Mouse (Mus musculus): ENCODE data around the gene Rassf4. TPM values are rescaled to one million over a fixed set of nuclear protein-coding genes. Genes with fewer than 3 reads are reported as not detected.
"Not testable (repeated sequence)": the region's sequence is repeated elsewhere in the genome, so short reads cannot be mapped to it uniquely, and the experiment has no call there.

Rassf4 gene
- total RNA-seq, 2 experiments from 2014 or later = 3.3 to 3.9 TPM

DNA sequence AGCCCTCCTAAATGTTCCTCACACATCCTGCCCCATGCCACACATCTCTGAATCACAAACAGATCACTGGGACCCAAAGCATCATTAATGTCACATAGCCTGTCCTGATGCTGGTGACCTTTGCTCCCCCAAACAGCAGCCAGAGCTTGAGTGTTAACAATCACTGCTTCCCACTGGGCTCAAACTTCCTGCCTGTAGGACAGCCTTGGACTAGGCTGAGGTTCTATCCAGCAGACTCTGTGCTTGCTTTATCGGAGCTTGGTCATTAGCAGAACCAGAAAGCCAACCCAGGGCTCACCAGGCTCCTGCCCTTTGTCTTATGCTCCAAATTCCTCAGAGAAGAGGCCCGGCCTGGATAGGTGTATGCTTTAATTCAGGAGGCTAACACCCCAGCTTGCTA is 34.9 kb downstream of the Rassf4 start:
- no peak for DNase-seq (ENCODE audit: low spot score in 2 of 2)

DNA sequence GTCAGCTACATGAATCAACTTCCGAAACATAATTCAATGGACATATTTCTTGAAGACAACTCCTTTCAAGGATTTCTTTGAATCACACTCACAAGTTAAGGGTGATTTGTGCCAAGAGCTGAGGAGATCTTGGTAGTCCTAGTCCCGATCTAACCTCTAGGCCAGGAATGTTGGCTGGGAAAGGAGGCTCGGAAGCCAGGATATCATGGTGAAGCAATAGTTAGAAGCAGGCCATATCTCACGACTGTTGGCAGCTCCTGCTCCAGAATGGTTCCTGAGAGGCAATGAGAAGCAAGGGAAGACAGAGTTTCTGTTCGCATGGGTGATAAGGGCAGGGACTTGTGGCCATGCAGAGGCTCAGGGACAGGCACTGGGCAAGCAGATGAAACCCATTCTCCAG is 36.3 kb downstream of the Rassf4 start:
- DNase-seq (ENCODE audit: low spot score in 2 of 2) = no peak

DNA sequence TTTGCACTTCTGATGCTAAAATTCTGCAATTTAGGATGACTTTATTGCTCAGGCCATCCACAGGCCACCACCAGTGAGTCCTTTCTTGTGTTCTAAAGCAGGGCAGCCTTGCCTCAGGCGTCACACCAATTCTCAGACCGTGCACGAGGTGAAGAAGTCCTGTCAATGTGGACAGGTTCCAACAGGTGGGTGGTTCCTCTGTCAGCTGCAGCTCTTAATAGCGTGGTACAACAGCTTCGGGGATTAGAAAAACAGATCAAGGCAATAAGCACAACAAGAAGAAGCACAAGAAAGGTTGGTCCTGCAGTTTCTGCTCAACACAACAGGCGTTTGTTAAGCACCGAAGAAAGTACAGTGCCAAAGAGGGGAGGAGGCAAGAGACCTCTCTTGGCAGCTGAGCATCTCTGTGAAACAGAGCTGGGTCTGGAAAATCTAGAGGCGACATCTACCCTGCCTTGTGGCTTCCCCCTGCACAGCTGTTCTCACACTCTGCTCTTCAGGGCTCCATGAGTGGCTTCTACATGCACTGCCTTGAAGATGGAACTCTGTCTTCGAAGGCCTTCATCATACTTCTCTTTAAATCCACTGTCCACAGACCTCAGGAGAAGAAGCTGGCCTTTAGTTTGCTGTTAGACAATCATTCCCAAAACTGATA is 37.0 kb downstream of the Rassf4 start:
- DNase-seq (ENCODE audit: low spot score in 2 of 2) = no peak

DNA sequence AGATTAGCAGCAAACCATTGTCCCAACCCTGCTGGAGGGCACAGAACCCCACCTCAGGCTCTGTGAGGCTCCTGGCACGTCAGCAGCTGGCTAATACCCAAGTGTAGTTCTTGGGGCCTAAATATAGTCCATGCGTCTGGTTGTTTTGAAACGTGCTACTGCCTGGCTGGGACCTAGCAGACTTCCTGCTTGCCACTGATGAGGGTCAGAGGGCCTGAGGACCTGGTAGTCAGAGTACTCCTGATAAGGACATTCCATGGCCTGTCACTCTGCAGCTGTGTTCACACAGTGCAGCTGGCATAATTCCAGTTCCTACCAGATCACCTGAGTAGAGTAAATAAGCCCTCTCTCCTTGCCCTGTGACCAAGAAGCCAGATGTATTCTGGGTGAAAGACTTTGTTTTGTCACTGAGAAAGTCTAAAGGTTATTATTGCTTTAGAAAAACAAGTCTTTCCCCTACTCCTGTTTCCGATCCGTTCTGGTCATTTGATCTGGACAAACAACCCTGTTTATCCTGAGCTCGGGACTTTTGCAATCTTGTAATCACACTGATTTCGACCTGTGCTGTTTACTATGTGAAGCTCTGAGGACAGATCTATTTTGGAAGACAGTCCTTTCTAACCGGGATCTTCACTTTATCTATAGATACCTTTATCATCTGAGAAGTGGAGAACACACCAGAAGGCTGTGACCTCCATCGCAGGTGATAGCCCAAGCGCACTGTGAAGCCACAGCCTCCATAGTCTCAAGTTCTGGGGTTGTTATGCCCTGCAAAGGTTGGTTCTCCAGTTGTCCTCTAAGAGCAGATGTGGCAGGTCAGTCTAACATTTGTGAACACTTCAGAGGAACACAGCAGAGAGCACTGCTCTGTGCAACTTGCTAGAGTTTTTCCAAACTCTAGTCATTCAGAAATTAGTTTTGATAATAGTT is 38.2 kb downstream of the Rassf4 start:
- DNase-seq (ENCODE audit: low spot score in 2 of 2) = no peak

DNA sequence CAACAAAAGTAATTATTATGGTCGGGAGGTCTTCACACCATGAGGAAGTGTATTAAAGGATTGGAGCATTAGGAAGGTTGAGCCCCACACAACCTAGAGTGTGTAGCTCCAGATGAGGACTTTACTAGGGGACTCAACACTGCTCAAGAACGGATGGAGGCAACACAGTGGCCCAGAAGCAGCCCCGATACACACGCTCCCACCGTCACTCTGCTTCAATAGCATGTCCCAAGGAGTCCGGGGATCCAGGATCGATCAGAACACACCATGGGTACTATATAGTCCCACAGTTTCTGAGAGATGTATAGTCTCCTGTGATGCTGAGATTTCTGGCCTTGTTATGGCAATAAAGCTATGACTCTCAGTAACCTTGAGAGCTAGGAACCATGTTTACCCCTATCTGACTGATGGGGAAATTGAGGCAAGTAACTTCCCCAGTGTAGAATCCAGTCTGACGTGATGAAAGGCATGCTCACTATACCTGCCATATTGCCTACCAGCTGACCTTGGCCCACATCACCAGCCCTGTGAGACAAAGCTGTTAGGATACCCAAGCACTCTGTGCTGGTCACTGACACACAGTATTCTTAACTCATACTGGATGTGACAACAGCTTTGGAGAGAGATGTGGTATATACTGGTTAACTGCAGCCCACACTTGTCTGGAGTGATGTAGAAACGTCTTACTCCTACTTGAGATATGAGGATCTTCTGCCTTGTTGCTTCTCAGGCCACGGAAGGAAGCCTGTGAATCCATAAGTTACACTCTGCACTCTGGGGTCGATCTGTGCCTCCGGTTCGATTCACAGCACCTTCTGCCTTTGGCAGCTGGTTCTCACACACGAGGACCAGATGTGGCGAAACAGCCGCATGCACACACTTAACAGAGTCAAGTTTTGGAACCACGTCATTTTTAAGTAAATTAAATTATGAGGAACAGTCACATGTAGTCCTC is 39.7 kb downstream of the Rassf4 start:
- DNase-seq (ENCODE audit: low spot score in 2 of 2) = no peak

DNA sequence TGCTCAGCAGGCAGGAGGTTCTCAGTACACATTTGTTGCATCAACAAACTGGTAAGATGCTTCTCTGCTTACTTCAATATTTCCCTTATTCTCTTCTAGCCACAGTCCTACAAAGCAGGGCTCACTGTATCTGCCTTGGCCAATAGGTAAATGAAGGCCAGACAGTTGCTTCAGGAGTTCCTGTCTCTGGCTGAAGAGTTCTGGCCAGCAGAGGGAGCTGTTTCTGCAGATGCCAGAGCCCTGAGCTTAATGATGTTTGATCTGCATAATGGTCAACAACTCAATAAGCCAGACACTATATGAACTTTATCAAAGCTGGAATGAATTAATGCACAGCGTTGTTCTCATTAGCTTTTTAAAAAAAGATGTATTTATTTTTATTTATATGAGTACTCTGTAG is 41.6 kb downstream of the Rassf4 start:
- DNase-seq (ENCODE audit: low spot score in 2 of 2) = peak; percentile 31 to 76

DNA sequence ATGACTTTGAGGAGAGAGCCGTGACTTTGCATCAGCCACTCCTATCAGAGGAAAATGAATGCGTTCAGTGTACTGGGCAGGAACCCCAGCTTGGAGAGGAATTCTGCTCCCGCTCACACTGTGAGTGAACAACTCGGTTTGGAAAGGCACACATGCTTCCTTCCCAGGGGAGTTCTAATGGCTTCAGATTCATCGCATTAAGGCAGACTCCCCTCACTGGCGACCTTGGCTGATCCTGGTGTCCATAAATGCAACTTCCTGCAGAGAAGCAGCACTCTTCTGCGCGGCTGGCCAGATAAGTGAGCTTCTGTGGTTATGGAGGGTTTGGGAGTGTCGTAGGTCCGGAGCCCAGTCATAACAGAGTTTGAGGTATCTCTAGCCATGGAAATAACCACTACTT is 44.0 kb downstream of the Rassf4 start:
- no peak for DNase-seq (ENCODE audit: low spot score in 2 of 2)

DNA sequence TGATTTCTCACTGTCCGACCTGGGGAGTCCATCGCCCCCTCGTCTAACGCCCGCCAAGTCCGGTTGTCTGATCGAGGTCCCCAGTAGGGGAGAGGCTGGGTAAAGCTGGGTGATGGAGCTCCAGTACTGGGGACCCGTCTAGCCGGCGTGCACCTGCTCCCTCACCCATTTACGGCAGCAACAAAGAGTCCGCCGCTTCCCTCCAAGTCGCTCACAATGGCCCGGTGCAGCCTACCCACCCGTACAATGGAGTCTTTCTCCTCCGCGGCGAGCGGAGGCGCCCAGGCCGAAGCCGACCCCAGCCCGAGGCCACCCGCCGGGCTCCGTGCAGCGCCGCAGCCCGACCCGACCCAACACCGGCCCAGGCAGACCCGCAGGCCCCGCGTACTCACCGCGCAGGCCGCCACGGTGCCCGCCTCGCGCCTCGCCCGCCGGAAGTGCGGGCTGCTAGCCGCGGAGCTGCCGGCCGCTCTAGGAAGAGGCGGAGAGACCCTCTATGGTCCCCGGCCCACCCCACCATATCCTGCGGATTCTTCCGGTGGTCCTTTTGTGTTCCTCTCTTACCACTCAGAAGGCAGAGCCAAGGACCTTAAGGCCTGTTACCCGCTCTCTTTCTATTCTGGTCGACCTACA is 45.1 kb downstream of the Rassf4 start, which contains the start of gene Zfp422:
Gene Zfp422 (minus strand): TSS at position 461 of the 633 bp plus-strand sequence.
- peak; percentile 44 to 54 for DNase-seq (ENCODE audit: low spot score in 2 of 2)

DNA sequence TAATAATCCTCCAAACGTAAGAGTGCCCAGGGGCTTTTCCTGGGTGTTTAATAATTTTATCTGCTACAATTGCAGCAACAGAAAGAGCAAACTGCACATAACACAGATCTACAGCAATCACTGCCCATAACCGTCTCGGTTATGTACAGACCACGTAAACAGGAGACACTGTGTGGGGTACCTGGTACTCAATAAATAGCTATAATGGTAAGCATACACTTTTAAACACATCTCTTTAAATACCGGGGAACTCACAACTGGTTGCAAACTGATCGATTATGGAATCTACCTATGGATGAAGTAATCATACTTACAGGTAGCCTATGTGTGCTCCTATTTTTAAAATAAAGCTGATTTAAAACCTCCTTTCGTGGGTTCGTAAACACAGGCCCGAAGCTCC is 45.7 kb downstream of the Rassf4 start:
- DNase-seq (ENCODE audit: low spot score in 2 of 2) = no peak

DNA sequence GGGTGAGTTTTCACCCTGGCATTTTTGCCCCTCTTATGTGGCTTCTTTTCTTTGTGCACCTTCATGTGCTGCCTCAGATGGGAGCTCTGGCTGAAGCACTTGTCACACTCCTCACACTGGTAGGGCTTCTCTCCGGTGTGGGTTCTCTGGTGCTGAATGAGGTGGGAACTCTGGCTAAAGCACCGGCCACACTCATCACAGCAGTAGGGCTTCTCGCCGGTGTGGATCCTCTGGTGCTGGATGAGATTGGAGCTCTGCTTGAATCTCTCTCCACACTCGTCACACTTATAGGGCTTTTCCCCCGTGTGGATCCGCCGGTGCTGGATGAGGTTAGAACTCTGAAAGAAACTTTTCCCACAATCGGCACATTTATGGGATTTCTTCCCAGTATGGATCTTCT is 47.3 kb downstream of the Rassf4 start:
- DNase-seq (ENCODE audit: low spot score in 2 of 2) = not testable (repeated sequence)

DNA sequence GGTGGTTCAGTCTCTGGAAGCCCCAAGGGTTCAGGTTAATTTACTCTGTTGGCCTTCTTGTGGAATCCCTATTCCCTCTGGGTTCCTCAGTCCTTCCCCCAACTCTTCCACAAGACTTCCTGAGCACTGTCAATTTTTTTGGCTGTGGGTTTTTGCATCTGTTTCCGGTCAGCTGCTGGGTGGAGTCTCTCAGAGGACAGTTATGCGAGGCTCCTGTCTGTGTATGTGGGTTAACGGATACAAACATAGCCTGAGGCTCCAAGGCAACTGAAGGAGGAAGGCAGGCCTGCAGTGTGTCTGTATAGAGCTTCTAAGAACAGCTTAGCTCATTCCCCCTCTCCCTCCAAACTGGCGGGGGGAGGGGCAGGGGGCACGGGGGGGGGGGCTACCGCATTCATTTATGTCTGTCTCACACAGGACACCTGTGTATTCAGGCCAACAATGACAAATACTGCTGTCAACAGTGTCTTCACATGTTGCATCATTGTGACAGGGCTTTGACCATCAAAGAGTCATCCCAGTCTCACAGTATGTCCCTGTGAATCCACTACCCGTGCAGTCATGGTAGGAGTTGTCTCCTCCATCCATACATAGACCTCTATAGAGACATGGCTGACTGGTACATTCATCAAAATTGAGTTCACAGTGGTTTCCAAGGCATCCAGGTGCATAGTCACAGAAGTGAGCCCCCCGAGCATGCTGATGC is 52.3 kb downstream of the Rassf4 start:
- DNase-seq (ENCODE audit: low spot score in 2 of 2) = no peak

DNA sequence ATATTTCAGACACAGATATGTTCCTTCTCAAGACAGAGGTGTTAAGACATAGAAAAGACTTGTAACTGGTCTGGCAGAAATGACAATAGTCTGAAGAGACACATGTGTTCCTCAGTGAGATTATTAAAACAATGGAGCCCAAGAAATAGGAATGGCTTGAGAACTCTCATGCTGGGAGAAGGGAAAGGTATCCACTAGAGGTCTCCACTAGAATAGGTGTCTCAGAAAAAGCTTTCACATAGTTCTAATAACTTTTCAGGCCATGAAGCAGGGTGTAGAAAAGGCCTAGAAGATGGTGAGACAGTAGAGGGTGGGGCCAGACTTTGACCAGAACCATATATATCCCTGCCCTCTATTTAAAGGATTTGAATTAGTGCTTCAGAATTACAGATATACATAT is 55.7 kb downstream of the Rassf4 start:
- no peak for DNase-seq (ENCODE audit: low spot score in 2 of 2)

DNA sequence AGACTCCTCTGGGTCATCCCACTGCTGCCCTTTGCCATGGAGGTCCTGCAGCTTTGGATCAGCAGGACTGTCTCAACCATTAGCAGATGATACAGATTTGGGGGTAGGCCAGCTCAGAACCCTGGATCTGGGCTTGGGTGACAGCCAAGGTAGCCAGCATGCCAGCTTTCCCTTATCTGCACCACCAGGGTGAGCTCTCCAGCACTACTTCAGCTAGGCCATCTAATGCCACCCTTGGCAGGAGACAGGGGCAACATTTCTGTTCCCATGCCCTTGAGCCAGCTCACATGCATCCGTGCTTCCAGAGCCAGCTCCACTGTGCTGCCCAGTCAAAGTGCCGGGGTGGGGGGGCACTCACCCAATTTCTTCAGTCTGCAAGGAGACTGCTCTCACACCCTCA is 58.0 kb downstream of the Rassf4 start:
- no peak for DNase-seq (ENCODE audit: low spot score in 2 of 2)

DNA sequence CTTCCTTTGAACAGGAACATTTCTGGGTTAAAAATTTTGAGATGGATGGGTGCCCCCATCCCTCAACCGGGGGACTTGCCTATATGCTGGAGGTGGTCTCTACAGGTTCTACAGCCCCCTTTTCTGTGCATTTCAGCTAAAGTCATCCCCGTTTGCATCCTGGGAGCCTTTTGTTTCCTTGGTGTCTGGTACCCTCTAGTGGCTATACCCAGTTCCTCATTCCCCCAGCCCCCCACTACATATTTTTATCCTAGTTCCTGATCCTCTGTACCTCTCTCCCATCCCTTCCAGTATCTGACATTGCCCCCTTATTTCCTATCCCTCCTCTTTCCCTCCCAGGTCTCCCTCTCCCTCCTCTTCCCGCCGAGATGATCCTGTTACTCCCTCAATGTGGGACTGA is 66.5 kb downstream of the Rassf4 start:
- DNase-seq (ENCODE audit: low spot score in 2 of 2) = no peak

DNA sequence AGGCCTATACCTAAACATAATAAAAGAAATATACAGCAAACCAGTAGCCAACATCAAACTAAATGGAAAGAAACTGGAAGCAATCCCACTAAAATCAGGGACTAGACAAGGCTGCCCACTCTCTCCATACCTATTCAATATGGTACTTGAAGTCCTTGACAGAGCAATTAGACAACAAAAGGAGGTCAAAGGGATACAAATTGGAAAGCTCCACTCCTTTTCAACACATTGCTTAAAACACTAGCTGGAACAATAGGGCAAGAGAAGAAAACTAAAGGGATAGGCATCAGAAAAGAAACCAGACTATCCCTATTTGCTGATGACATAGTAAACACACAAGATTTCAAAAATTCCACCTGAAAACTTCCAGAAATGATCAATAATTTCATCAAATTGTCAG is 72.8 kb downstream of the Rassf4 start:
- not testable (repeated sequence) for DNase-seq (ENCODE audit: low spot score in 2 of 2)

DNA sequence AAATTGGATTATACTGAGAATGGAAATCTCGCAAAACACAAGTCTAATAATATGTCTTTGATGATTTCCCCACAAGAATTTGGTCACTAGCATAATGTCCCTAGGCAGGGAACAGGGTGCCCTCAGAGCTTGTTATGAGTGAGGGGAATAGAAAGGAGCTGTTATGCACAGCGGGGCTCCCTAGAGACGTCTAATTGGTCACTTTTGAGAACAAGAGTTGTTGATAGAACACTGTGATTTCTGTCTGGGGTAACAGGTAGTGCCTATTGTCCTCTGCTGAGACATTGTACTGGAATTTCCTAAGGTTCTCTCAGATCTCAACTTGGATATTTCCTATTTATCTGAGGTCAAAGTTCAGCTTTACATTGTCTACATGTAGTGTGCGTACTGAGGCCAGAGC is 89.7 kb downstream of the Rassf4 start, which contains the start of gene Olfr215:
Gene Olfr215 (minus strand): TSS at position 101 of the 400 bp plus-strand sequence.
- DNase-seq (ENCODE audit: low spot score in 2 of 2) = no peak
